Mouse (Mus musculus) heart, embryonic 11.5 days (tissue): ENCODE results near the gene Adcy5. TPM values are rescaled to one million over a fixed set of nuclear protein-coding genes. Genes with fewer than 3 reads are reported as not detected.

Experiments
- ATAC-seq: fragments of 200-750 bp; cut with Nextera tagmentation; replicated peaks from 2 replicates; pipeline ENCODE4 v1.8.0; 2017; ENCODE audit warnings: moderate library complexity; ENCODE audit not compliant: insufficient number of reproducible peaks, low FRiP score, low TSS enrichment
- H3K27ac ChIP-seq: fragments of 300-500 bp; sonication (generic); 2 replicates; pipeline ENCODE4 v1.5.1; 2014; ENCODE audit warnings: mild to moderate bottlenecking, low read depth, low read length
- H3K27me3 ChIP-seq: fragments of 300-500 bp; sonication (generic); 2 replicates; pipeline ENCODE4 v1.6.1; 2014; ENCODE audit warnings: mild to moderate bottlenecking, low read length, mixed read lengths; ENCODE audit not compliant: control insufficient read depth, insufficient read depth
- H3K36me3 ChIP-seq: fragments of 300-500 bp; sonication (generic); 2 replicates; pipeline ENCODE4 v1.6.1; 2014; ENCODE audit warnings: mild to moderate bottlenecking, low read length, moderate library complexity, mixed read lengths; ENCODE audit not compliant: control insufficient read depth, insufficient read depth
- H3K4me1 ChIP-seq: fragments of 300-500 bp; sonication (generic); 2 replicates; pipeline ENCODE4 v1.6.1; 2014; ENCODE audit warnings: low read length; ENCODE audit not compliant: control insufficient read depth, insufficient read depth
- H3K4me2 ChIP-seq: fragments of 300-500 bp; sonication (generic); 2 replicates; pipeline ENCODE4 v1.6.1; 2014; ENCODE audit warnings: mild to moderate bottlenecking, moderate library complexity
- H3K4me3 ChIP-seq: fragments of 300-500 bp; sonication (generic); 2 replicates; pipeline ENCODE4 v1.5.1; 2014; ENCODE audit warnings: low read depth, low read length
- H3K9ac ChIP-seq: fragments of 300-500 bp; sonication (generic); 2 replicates; pipeline ENCODE4 v1.6.1; 2014; ENCODE audit warnings: mild to moderate bottlenecking, low read depth, low read length, moderate library complexity
- H3K9me3 ChIP-seq: fragments of 300-500 bp; sonication (generic); replicated peaks from 2 replicates; pipeline ENCODE4 v1.6.1; 2016; ENCODE audit warnings: low read length; ENCODE audit not compliant: control insufficient read depth
- WGBS: fragments of 180-500 bp; shearing (Covaris S2); extraction: QIAGEN DNeasy Blood & Tissue Kit; methylation state at CpG from one replicate; pipeline ENCODE4 v1.1.7; 2014; ENCODE audit not compliant: insufficient replicate concordance; 5-methylcytosine and 5-hydroxymethylcytosine counted together
- polyA plus RNA-seq: library from polyadenylated mRNA; unstranded; fragments of >200 nt; fragmentation: Nextera tagmentation; extraction: Ambion mirVana; gene quantifications from 2 replicates; pipeline ENCODE4 v1.2.1, GENCODE M21; 2014

Adcy5 gene
- polyA plus RNA-seq, 1 experiment from 2014 or later = 5.6 TPM

GRCm38 (mm10) chr16:35247364-35247763 is 92.7 kb downstream of the Adcy5 start:
- H3K9me3 ChIP-seq = no peaks in the 10 kb centered on the region
- ATAC-seq = no peak
- H3K4me3 ChIP-seq = no peak overlapping the region
- H3K9ac ChIP-seq = no peak overlapping the region
- no peaks in the 10 kb centered on the region for H3K4me1 ChIP-seq
- H3K27me3 ChIP-seq = no peaks in the 10 kb centered on the region
- no peak overlapping the region for H3K27ac ChIP-seq
- H3K4me2 ChIP-seq = no peak overlapping the region
- WGBS = 68% methylated on average over 3 of the region's 3 CpGs
- H3K36me3 ChIP-seq = no peaks in the 10 kb centered on the region

GRCm38 (mm10) chr16:35248825-35249224 is 94.1 kb downstream of the Adcy5 start:
- no peak overlapping the region for H3K4me2 ChIP-seq
- H3K36me3 ChIP-seq = no peaks in the 10 kb centered on the region
- no peak overlapping the region for H3K9ac ChIP-seq
- H3K4me3 ChIP-seq = no peak overlapping the region
- H3K9me3 ChIP-seq = no peaks in the 10 kb centered on the region
- peaks cover 2% of the 10 kb centered on the region; the same call in 1 of the 2 replicates for H3K4me1 ChIP-seq
- no peak for ATAC-seq
- H3K27ac ChIP-seq = no peak overlapping the region
- WGBS = 60% methylated on average over 9 of the region's 9 CpGs
- no peaks in the 10 kb centered on the region for H3K27me3 ChIP-seq

GRCm38 (mm10) chr16:35249763-35250162 is 95.1 kb downstream of the Adcy5 start:
- Histone ChIP-seq H3K27me3 (no peaks in the 10 kb centered on the region), H3K27ac (no peak overlapping the region), H3K36me3 (no peaks in the 10 kb centered on the region), H3K9me3 (no peaks in the 10 kb centered on the region), H3K4me2 (no peak overlapping the region), H3K9ac (no peak overlapping the region), H3K4me1 (peaks cover 3% of the 10 kb centered on the region), H3K4me3 (no peak overlapping the region)
- ATAC-seq = no peak
- WGBS = 86% methylated on average over 6 of the region's 6 CpGs

GRCm38 (mm10) chr16:35251690-35252089 is 97.0 kb downstream of the Adcy5 start:
- WGBS = 82% methylated on average over 6 of the region's 6 CpGs
- Histone ChIP-seq H3K36me3 (no peaks in the 10 kb centered on the region), H3K4me3 (no peak overlapping the region), H3K4me1 (peaks cover 22% of the 10 kb centered on the region), H3K9me3 (no peaks in the 10 kb centered on the region), H3K27ac (no peak overlapping the region), H3K27me3 (no peaks in the 10 kb centered on the region), H3K9ac (no peak overlapping the region), H3K4me2 (no peak overlapping the region)
- ATAC-seq = no peak

- Histone ChIP-seq H3K27ac (no peak overlapping the region), H3K4me2 (no peak overlapping the region), H3K9me3 (no peaks in the 10 kb centered on the region), H3K4me3 (no peak overlapping the region), H3K36me3 (no peaks in the 10 kb centered on the region), H3K4me1 (peaks cover 30% of the 10 kb centered on the region), H3K27me3 (no peaks in the 10 kb centered on the region), H3K9ac (no peak overlapping the region)
- WGBS = 57% methylated on average over 6 of the region's 6 CpGs
- ATAC-seq = no peak
Measured at GRCm38 (mm10) chr16:35252967-35253366, 98.3 kb downstream of the Adcy5 start.

- Histone ChIP-seq H3K4me3 (0 out of 2 replicates have a peak overlapping the region, but pooled peaks have one; percentile 2), H3K4me1 (peaks cover 39% of the 10 kb centered on the region), H3K4me2 (peak overlapping the region; percentile 37), H3K9ac (peak overlapping the region; percentile 22; the same call in 1 of the 2 replicates), H3K36me3 (no peaks in the 10 kb centered on the region), H3K9me3 (no peaks in the 10 kb centered on the region), H3K27ac (peak overlapping the region; percentile 90), H3K27me3 (no peaks in the 10 kb centered on the region)
- WGBS = 23% methylated on average over 11 of the region's 11 CpGs
- peak; percentile 37 for ATAC-seq
Measured at GRCm38 (mm10) chr16:35255981-35256380, 101.3 kb downstream of the Adcy5 start.

GRCm38 (mm10) chr16:35270353-35270934 is 115.8 kb downstream of the Adcy5 start:
- Histone ChIP-seq H3K27me3 (no peaks in the 10 kb centered on the region), H3K9ac (no peak overlapping the region), H3K4me1 (peaks cover 4% of the 10 kb centered on the region), H3K4me2 (no peak overlapping the region), H3K9me3 (no peaks in the 10 kb centered on the region), H3K4me3 (no peak overlapping the region), H3K27ac (no peak overlapping the region), H3K36me3 (no peaks in the 10 kb centered on the region)
- 0 out of 2 replicates have a peak, but pooled peaks have one; percentile 25 for ATAC-seq
- 34% methylated on average over 10 of the region's 10 CpGs for WGBS

GRCm38 (mm10) chr16:35270945-35271344 is 116.3 kb downstream of the Adcy5 start:
- ATAC-seq = no peak
- no peaks in the 10 kb centered on the region for H3K27me3 ChIP-seq
- no peaks in the 10 kb centered on the region for H3K9me3 ChIP-seq
- no peak overlapping the region for H3K4me3 ChIP-seq
- no peak overlapping the region for H3K4me2 ChIP-seq
- H3K9ac ChIP-seq = no peak overlapping the region
- no peaks in the 10 kb centered on the region for H3K36me3 ChIP-seq
- no peak overlapping the region for H3K27ac ChIP-seq
- 75% methylated on average over 6 of the region's 6 CpGs for WGBS
- peaks cover 4% of the 10 kb centered on the region for H3K4me1 ChIP-seq

- no peak overlapping the region for H3K9ac ChIP-seq
- H3K27ac ChIP-seq = no peak overlapping the region
- no peaks in the 10 kb centered on the region for H3K27me3 ChIP-seq
- WGBS = 49% methylated on average over 4 of the region's 4 CpGs
- no peak for ATAC-seq
- no peak overlapping the region for H3K4me2 ChIP-seq
- no peaks in the 10 kb centered on the region for H3K36me3 ChIP-seq
- H3K4me3 ChIP-seq = no peak overlapping the region
- H3K4me1 ChIP-seq = peaks cover 4% of the 10 kb centered on the region
- no peaks in the 10 kb centered on the region for H3K9me3 ChIP-seq
Measured at GRCm38 (mm10) chr16:35271572-35271971, 116.9 kb downstream of the Adcy5 start.
